Mouse (Mus musculus) kidney, embryonic 15.5 days (tissue): ENCODE results near the gene Dcaf1. TPM values are rescaled to one million over a fixed set of nuclear protein-coding genes. Genes with fewer than 3 reads are reported as not detected.

Experiments
- ATAC-seq: fragments of 200-750 bp; cut with Nextera tagmentation; replicated peaks from 2 replicates; pipeline ENCODE4 v1.8.0; 2017; ENCODE audit warnings: moderate TSS enrichment; ENCODE audit not compliant: low FRiP score
- H3K27ac ChIP-seq: fragments of 300-500 bp; sonication (generic); 2 replicates; pipeline ENCODE4 v1.5.1; 2015; ENCODE audit warnings: mild to moderate bottlenecking, inconsistent platforms
- H3K27me3 ChIP-seq: fragments of 300-500 bp; sonication (generic); 2 replicates; pipeline ENCODE4 v1.6.1; 2015; ENCODE audit warnings: inconsistent platforms
- H3K36me3 ChIP-seq: fragments of 300-500 bp; sonication (generic); 2 replicates; pipeline ENCODE4 v1.6.1; 2015; ENCODE audit warnings: inconsistent platforms
- H3K4me1 ChIP-seq: fragments of 300-500 bp; sonication (generic); 2 replicates; pipeline ENCODE4 v1.6.1; 2015; ENCODE audit warnings: inconsistent platforms
- H3K4me2 ChIP-seq: fragments of 300-500 bp; sonication (generic); 2 replicates; pipeline ENCODE4 v1.6.1; 2015; ENCODE audit warnings: moderate library complexity, mild to moderate bottlenecking, inconsistent platforms
- H3K4me3 ChIP-seq: fragments of 300-500 bp; sonication (generic); replicated peaks from 2 replicates; pipeline ENCODE4 v1.5.1; 2015; ENCODE audit warnings: mild to moderate bottlenecking, inconsistent platforms
- H3K9ac ChIP-seq: fragments of 300-500 bp; sonication (generic); 2 replicates; pipeline ENCODE4 v1.6.1; 2015; ENCODE audit warnings: mild to moderate bottlenecking, inconsistent platforms
- H3K9me3 ChIP-seq: fragments of 300-500 bp; sonication (generic); replicated peaks from 2 replicates; pipeline ENCODE4 v1.6.1; 2016; ENCODE audit warnings: inconsistent platforms
- WGBS: fragments of 180-500 bp; shearing (Covaris S2); methylation state at CpG from one replicate; pipeline ENCODE4 v1.1.7; 2015; ENCODE audit warnings: mixed read lengths; 5-methylcytosine and 5-hydroxymethylcytosine counted together
- polyA plus RNA-seq: library from polyadenylated mRNA; unstranded; fragments of >200 nt; fragmentation: Nextera tagmentation; extraction: Ambion mirVana; gene quantifications from 2 replicates; pipeline ENCODE4 v1.2.1, GENCODE M21; 2015

The Dcaf1 gene
- polyA plus RNA-seq, 1 experiment from 2014 or later = 26.8 TPM

GRCm38 (mm10) chr9:106818191-106818590, 3.5 kb upstream of the Dcaf1 start:
- no peak for ATAC-seq
- H3K4me1 ChIP-seq = peaks cover 8% of the 10 kb centered on the region
- no peaks in the 10 kb centered on the region for H3K36me3 ChIP-seq
- no peaks in the 10 kb centered on the region for H3K9me3 ChIP-seq
- no peak overlapping the region for H3K4me3 ChIP-seq
- H3K27me3 ChIP-seq = no peaks in the 10 kb centered on the region
- 72% methylated on average over 6 of the region's 6 CpGs for whole genome bisulfite sequencing
- H3K9ac ChIP-seq = no peak overlapping the region
- H3K4me2 ChIP-seq = no peak overlapping the region
- no peak overlapping the region for H3K27ac ChIP-seq

- no peak overlapping the region for H3K4me2 ChIP-seq
- H3K27ac ChIP-seq = no peak overlapping the region
- peaks cover 1% of the 10 kb centered on the region; the same call in 1 of the 2 replicates for H3K36me3 ChIP-seq
- no peak overlapping the region for H3K4me3 ChIP-seq
- no peak for ATAC-seq
- H3K27me3 ChIP-seq = no peaks in the 10 kb centered on the region
- peaks cover 8% of the 10 kb centered on the region for H3K4me1 ChIP-seq
- H3K9ac ChIP-seq = no peak overlapping the region
- no peaks in the 10 kb centered on the region for H3K9me3 ChIP-seq
- WGBS = 91% methylated on average over 1 of the region's 1 CpGs
Observed at GRCm38 (mm10) chr9:106819201-106819600, 2.5 kb upstream of the Dcaf1 start.

DNA sequence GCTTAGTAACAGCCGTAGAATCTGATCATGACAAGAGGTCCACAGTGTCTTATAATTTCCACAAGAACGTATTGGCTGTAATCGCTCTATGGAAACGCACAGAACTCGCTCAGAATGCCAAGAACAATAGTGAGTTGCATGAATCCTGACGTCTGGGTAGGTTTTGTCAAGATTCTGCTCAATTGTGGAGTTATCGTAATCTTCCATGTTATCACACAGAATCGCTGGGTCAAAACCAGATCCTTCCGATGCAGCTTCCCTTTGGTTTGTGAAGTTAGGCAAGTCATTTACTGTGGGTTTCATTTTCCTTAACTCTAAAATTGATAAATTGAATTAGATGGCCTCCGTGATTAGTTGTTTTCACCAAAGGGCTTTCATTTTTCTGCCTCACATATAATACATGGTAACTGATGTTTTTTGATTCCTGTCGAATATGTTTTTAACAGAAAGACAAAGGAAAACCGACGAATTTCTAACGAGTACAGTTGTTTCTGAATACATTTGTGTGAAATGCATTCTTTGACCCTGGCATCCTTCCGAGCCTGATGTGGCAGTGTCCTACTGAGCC, 540 bp upstream of the Dcaf1 start:
- Histone ChIP-seq H3K27ac (peak overlapping the region; percentile 33; the same call in 1 of the 2 replicates), H3K9ac (peak overlapping the region; percentile 41), H3K9me3 (no peaks in the 10 kb centered on the region), H3K27me3 (no peaks in the 10 kb centered on the region), H3K4me2 (peak overlapping the region; percentile 61), H3K4me1 (peaks cover 8% of the 10 kb centered on the region), H3K36me3 (peaks cover 2% of the 10 kb centered on the region; the same call in 1 of the 2 replicates), H3K4me3 (peak overlapping the region; percentile 99)
- WGBS = 50% methylated on average over 15 of the region's 15 CpGs
- ATAC-seq = no peak

GRCm38 (mm10) chr9:106822381-106823104, 869 bp downstream of the Dcaf1 start:
- 2% methylated on average over 32 of the region's 32 CpGs for WGBS
- Histone ChIP-seq H3K9me3 (no peaks in the 10 kb centered on the region), H3K27ac (peak overlapping the region; percentile 94), H3K4me1 (peaks cover 8% of the 10 kb centered on the region), H3K36me3 (peaks cover 2% of the 10 kb centered on the region; the same call in 1 of the 2 replicates), H3K4me3 (peak overlapping the region; percentile 99), H3K27me3 (no peaks in the 10 kb centered on the region), H3K4me2 (peak overlapping the region; percentile 71), H3K9ac (peak overlapping the region; percentile 90)
- ATAC-seq = peak; percentile 90

DNA sequence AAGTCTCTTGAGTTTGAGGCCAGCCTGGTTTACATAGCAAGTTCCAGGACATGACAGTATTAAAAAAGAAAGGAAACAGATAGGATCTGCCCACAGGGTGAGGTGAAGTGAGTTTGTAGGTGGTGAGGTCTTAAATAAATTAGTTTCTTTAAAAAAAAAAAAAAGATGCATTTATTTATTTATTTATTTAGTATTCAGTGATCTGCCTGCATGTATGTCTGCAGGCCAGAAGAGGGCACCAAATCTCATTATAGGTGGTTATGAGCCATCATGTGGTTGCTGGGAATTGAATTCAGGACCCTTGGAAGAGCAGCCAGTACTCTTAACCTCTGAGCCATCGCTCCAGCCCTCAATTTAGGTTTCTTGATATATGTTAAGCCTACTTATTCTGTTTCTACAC, 18.9 kb downstream of the Dcaf1 start:
- Histone ChIP-seq H3K27ac (no peak overlapping the region), H3K9me3 (no peaks in the 10 kb centered on the region), H3K9ac (no peak overlapping the region), H3K4me1 (no peaks in the 10 kb centered on the region), H3K4me2 (no peak overlapping the region), H3K27me3 (no peaks in the 10 kb centered on the region), H3K4me3 (no peak overlapping the region), H3K36me3 (peaks cover 85% of the 10 kb centered on the region)
- no peak for ATAC-seq
- WGBS = 95% methylated on average over 1 of the region's 1 CpGs

DNA sequence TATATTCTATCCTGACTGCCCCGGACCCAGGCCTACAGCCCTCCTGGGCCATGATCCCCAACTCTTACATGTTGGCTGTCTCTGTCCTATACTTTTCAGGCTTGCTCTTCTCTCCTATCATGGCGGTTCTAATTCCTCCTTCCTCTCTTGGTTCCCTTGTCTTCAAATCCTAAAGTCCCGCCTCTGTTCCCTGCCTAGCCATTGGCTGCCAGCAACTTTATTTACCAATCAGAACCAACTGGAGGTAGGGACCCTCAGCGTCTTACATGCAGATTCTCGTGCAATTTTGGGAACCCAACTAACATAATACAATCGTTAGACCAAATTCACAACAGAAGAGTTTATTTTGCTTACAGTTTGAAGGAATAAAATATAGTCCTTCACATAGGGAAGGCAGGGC, 21.1 kb downstream of the Dcaf1 start:
- Histone ChIP-seq H3K27me3 (no peaks in the 10 kb centered on the region), H3K36me3 (peaks cover 83% of the 10 kb centered on the region), H3K4me1 (no peaks in the 10 kb centered on the region), H3K9ac (no peak overlapping the region), H3K27ac (no peak overlapping the region), H3K9me3 (no peaks in the 10 kb centered on the region), H3K4me3 (no peak overlapping the region), H3K4me2 (no peak overlapping the region)
- WGBS = 92% methylated on average over 6 of the region's 6 CpGs
- ATAC-seq = no peak

DNA sequence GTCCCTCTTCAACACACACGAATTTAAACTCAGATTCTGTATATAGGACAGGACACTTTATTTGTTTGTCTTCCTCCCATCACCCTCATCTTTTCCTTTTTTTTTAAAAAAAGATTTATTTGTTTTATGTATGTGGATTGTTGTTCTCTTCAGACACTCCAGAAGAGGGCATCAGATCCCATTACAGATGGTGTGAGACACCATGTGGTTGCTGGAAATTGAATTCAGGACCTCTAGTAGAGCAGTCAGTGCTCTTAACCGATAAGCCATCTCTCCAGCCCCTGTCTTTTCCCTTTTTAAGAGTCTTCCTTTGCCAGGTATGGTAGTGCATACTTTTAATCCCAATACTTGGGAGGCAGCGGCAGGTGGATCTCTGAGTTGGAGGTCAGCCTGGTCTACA, 35.0 kb downstream of the Dcaf1 start:
- no peaks in the 10 kb centered on the region for H3K27me3 ChIP-seq
- 86% methylated on average over 3 of the region's 3 CpGs for WGBS

GRCm38 (mm10) chr9:106858036-106858435, 36.4 kb downstream of the Dcaf1 start:
- Histone ChIP-seq H3K27me3 (no peaks in the 10 kb centered on the region), H3K4me3 (no peak overlapping the region), H3K4me1 (no peaks in the 10 kb centered on the region), H3K36me3 (peaks cover 87% of the 10 kb centered on the region), H3K9ac (no peak overlapping the region), H3K9me3 (no peaks in the 10 kb centered on the region), H3K27ac (no peak overlapping the region), H3K4me2 (no peak overlapping the region)
- 94% methylated on average over 11 of the region's 11 CpGs for WGBS
- ATAC-seq = no peak

More for the DNA sequence above, 35.0 kb downstream of the Dcaf1 start:
- no peak overlapping the region for H3K27ac ChIP-seq
- H3K4me3 ChIP-seq = no peak overlapping the region
- ATAC-seq = no peak
- H3K9me3 ChIP-seq = no peaks in the 10 kb centered on the region
- no peak overlapping the region for H3K9ac ChIP-seq
- no peaks in the 10 kb centered on the region for H3K4me1 ChIP-seq
- H3K4me2 ChIP-seq = no peak overlapping the region
- peaks cover 90% of the 10 kb centered on the region for H3K36me3 ChIP-seq

- WGBS = 86% methylated on average over 5 of the region's 5 CpGs
Observed at GRCm38 (mm10) chr9:106874216-106874615, 52.5 kb downstream of the Dcaf1 start.

GRCm38 (mm10) chr9:106876666-106877065, 55.0 kb downstream of the Dcaf1 start:
- no peak overlapping the region for H3K27ac ChIP-seq
- H3K9ac ChIP-seq = no peak overlapping the region
- H3K4me2 ChIP-seq = no peak overlapping the region
- H3K36me3 ChIP-seq = peaks cover 84% of the 10 kb centered on the region
- H3K9me3 ChIP-seq = no peaks in the 10 kb centered on the region
- ATAC-seq = no peak
- no peak overlapping the region for H3K4me3 ChIP-seq
- 56% methylated on average over 3 of the region's 3 CpGs for WGBS
- 0 out of 2 replicates have a peak, but pooled peaks cover 3% of the 10 kb centered on the region for H3K4me1 ChIP-seq
- H3K27me3 ChIP-seq = no peaks in the 10 kb centered on the region

More at GRCm38 (mm10) chr9:106874216-106874615, 52.5 kb downstream of the Dcaf1 start:
- no peak overlapping the region for H3K9ac ChIP-seq
- H3K36me3 ChIP-seq = peaks cover 85% of the 10 kb centered on the region
- H3K4me1 ChIP-seq = no peaks in the 10 kb centered on the region
- H3K9me3 ChIP-seq = no peaks in the 10 kb centered on the region
- no peak overlapping the region for H3K27ac ChIP-seq
- H3K4me3 ChIP-seq = no peak overlapping the region
- ATAC-seq = no peak
- no peak overlapping the region for H3K4me2 ChIP-seq
- H3K27me3 ChIP-seq = no peaks in the 10 kb centered on the region

GRCm38 (mm10) chr9:106879471-106879870, 57.8 kb downstream of the Dcaf1 start:
- no peak overlapping the region for H3K4me2 ChIP-seq
- no peak overlapping the region for H3K27ac ChIP-seq
- peaks cover 23% of the 10 kb centered on the region for H3K4me1 ChIP-seq
- H3K9ac ChIP-seq = no peak overlapping the region
- H3K27me3 ChIP-seq = no peaks in the 10 kb centered on the region
- no peaks in the 10 kb centered on the region for H3K9me3 ChIP-seq
- no peak overlapping the region for H3K4me3 ChIP-seq
- 76% methylated on average over 4 of the region's 4 CpGs for WGBS
- ATAC-seq = no peak
- peaks cover 88% of the 10 kb centered on the region for H3K36me3 ChIP-seq

DNA sequence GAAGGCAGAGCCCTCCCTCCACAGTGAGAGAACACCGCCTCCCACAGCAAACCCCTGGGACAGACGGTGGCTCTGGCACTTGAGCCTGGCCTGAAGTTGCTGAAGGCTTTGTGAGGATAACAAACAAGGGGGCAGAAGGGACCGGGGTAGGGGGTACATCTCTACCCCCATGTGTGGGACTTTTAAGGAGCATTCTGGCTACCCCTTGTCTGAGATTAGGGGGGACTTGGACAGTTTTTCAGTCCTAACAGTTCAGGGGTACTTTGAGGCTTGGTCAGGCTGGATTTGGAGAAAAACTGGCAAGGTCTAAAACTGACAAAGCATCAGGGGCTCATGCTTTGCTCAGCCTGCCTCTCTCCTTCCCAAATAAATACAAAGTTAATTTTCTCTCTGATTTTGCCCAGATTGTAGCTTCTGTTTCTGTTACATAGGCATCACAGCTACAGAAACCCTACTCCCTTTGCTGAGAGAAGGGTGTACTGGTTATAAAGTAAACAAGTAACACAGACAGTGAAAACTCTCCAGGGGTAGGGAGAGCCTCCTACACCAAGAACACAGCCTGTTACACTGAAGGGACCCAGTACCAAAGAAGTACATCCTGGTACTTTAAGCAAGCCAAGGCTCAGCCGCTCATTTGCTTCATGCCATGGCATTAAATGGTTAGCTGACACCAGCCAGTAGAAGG, 59.5 kb downstream of the Dcaf1 start:
- Histone ChIP-seq H3K36me3 (peaks cover 75% of the 10 kb centered on the region), H3K9me3 (no peaks in the 10 kb centered on the region), H3K4me2 (no peak overlapping the region), H3K4me1 (peaks cover 40% of the 10 kb centered on the region), H3K27me3 (no peaks in the 10 kb centered on the region), H3K27ac (no peak overlapping the region), H3K9ac (no peak overlapping the region), H3K4me3 (no peak overlapping the region)
- no peak for ATAC-seq
- 60% methylated on average over 4 of the region's 4 CpGs for WGBS
